Mouse (Mus musculus): Measurements from ENCODE around the gene Arg1. TPM values are rescaled to one million over a fixed set of nuclear protein-coding genes. Genes with fewer than 3 reads are reported as not detected.

Gene Arg1
- total and polyA plus RNA-seq, 2 experiments from 2014 or later: 3.0 to 3.9 TPM

GRCm38 (mm10) chr10:24950223-24950622 lies 22.9 kb upstream of the Arg1 start:
- no peak overlapping the region for H3K4me3 ChIP-seq (ENCODE audit: low read length)
- H3K4me2 ChIP-seq (ENCODE audit: low read depth, low read length): no peak overlapping the region
- no peak overlapping the region for H3K9ac ChIP-seq (replicated peaks; ENCODE audit: low read length)
- H3K27ac ChIP-seq: no peak overlapping the region
- H3K4me1 ChIP-seq (ENCODE audit: insufficient read depth, low read length): no peaks in the 10 kb centered on the region
- no peaks in the 10 kb centered on the region for H3K27me3 ChIP-seq (ENCODE audit: insufficient read depth, low read length)
- H3K36me3 ChIP-seq (ENCODE audit: insufficient read depth, low read length): no peaks in the 10 kb centered on the region
- H3K9me3 ChIP-seq (ENCODE audit: low read length): no peaks in the 10 kb centered on the region
- no peak for ATAC-seq
- no peak for TF ChIP-seq CTCF (IDR thresholded peaks at IDR 0.05; ENCODE audit: low read depth)
- WGBS: 83% methylated on average over 4 of the region's 4 CpGs
- DNase-seq (ENCODE audit: low spot score): no peak

GRCm38 (mm10) chr10:24948278-24948677 lies 21.0 kb upstream of the Arg1 start:
- Histone ChIP-seq H3K36me3 (ENCODE audit: insufficient read depth, low read length) (no peaks in the 10 kb centered on the region), H3K9ac (replicated peaks; ENCODE audit: low read length) (no peak overlapping the region), H3K4me3 (ENCODE audit: low read length) (no peak overlapping the region), H3K27me3 (ENCODE audit: insufficient read depth, low read length) (no peaks in the 10 kb centered on the region), H3K9me3 (ENCODE audit: low read length) (no peaks in the 10 kb centered on the region), H3K4me2 (ENCODE audit: low read depth, low read length) (no peak overlapping the region), H3K27ac (no peak overlapping the region), H3K4me1 (ENCODE audit: insufficient read depth, low read length) (no peaks in the 10 kb centered on the region)
- WGBS: 86% methylated on average over 8 of the region's 8 CpGs
- DNase-seq (ENCODE audit: low spot score) (no peak), ATAC-seq (no peak)
- TF ChIP-seq CTCF (IDR thresholded peaks at IDR 0.05; ENCODE audit: low read depth): no peak

- Histone ChIP-seq H3K4me2 (ENCODE audit: low read depth, low read length) (no peak overlapping the region), H3K4me1 (ENCODE audit: insufficient read depth, low read length) (no peaks in the 10 kb centered on the region), H3K36me3 (ENCODE audit: insufficient read depth, low read length) (no peaks in the 10 kb centered on the region), H3K9ac (replicated peaks; ENCODE audit: low read length) (no peak overlapping the region), H3K27me3 (ENCODE audit: insufficient read depth, low read length) (no peaks in the 10 kb centered on the region), H3K9me3 (ENCODE audit: low read length) (no peaks in the 10 kb centered on the region), H3K4me3 (ENCODE audit: low read length) (no peak overlapping the region), H3K27ac (no peak overlapping the region)
- DNase-seq (ENCODE audit: low spot score) (no peak), ATAC-seq (no peak)
- TF ChIP-seq CTCF (IDR thresholded peaks at IDR 0.05; ENCODE audit: low read depth): no peak
- 85% methylated on average over 3 of the region's 3 CpGs for WGBS
These were observed 20.6 kb upstream of the Arg1 start for GRCm38 (mm10) chr10:24947871-24948270.

- no peaks in the 10 kb centered on the region for H3K27me3 ChIP-seq (ENCODE audit: insufficient read depth, low read length)
- ATAC-seq (no peak), DNase-seq (ENCODE audit: low spot score) (no peak)
- H3K9me3 ChIP-seq (ENCODE audit: low read length): no peaks in the 10 kb centered on the region
- H3K4me3 ChIP-seq (ENCODE audit: low read length): no peak overlapping the region
- H3K4me2 ChIP-seq (ENCODE audit: low read depth, low read length): no peak overlapping the region
- H3K36me3 ChIP-seq (ENCODE audit: insufficient read depth, low read length): no peaks in the 10 kb centered on the region
- H3K27ac ChIP-seq: no peak overlapping the region
- 87% methylated on average over 6 of the region's 6 CpGs for WGBS
- no peaks in the 10 kb centered on the region for H3K4me1 ChIP-seq (ENCODE audit: insufficient read depth, low read length)
- no peak overlapping the region for H3K9ac ChIP-seq (replicated peaks; ENCODE audit: low read length)
- TF ChIP-seq CTCF (IDR thresholded peaks at IDR 0.05; ENCODE audit: low read depth): no peak
These were observed 2.9 kb upstream of the Arg1 start for GRCm38 (mm10) chr10:24930143-24930542.

GRCm38 (mm10) chr10:24928072-24928471 lies 788 bp upstream of the Arg1 start:
- H3K4me2 ChIP-seq (ENCODE audit: low read depth, low read length): no peak overlapping the region
- no peaks in the 10 kb centered on the region for H3K27me3 ChIP-seq (ENCODE audit: insufficient read depth, low read length)
- no peaks in the 10 kb centered on the region for H3K9me3 ChIP-seq (ENCODE audit: low read length)
- no peak for TF ChIP-seq CTCF (IDR thresholded peaks at IDR 0.05; ENCODE audit: low read depth)
- H3K4me1 ChIP-seq (ENCODE audit: insufficient read depth, low read length): no peaks in the 10 kb centered on the region
- no peaks in the 10 kb centered on the region for H3K36me3 ChIP-seq (ENCODE audit: insufficient read depth, low read length)
- DNase-seq (ENCODE audit: low spot score): no peak
- no peak overlapping the region for H3K9ac ChIP-seq (replicated peaks; ENCODE audit: low read length)
- no peak overlapping the region for H3K4me3 ChIP-seq (ENCODE audit: low read length)
- H3K27ac ChIP-seq: no peak overlapping the region
- ATAC-seq: no peak
- 46% methylated on average over 12 of the region's 12 CpGs for WGBS

GRCm38 (mm10) chr10:24926380-24926779 lies 904 bp downstream of the Arg1 start:
- H3K4me1 ChIP-seq (ENCODE audit: insufficient read depth, low read length): no peaks in the 10 kb centered on the region
- H3K9me3 ChIP-seq (ENCODE audit: low read length): no peaks in the 10 kb centered on the region
- TF ChIP-seq CTCF (IDR thresholded peaks at IDR 0.05; ENCODE audit: low read depth): no peak
- no peak overlapping the region for H3K4me3 ChIP-seq (ENCODE audit: low read length)
- WGBS: 31% methylated on average over 10 of the region's 10 CpGs
- H3K27ac ChIP-seq: no peak overlapping the region
- DNase-seq (ENCODE audit: low spot score) (peak; percentile 65), ATAC-seq (peak; percentile 71)
- H3K36me3 ChIP-seq (ENCODE audit: insufficient read depth, low read length): no peaks in the 10 kb centered on the region
- H3K9ac ChIP-seq (replicated peaks; ENCODE audit: low read length): no peak overlapping the region
- H3K4me2 ChIP-seq (ENCODE audit: low read depth, low read length): no peak overlapping the region
- H3K27me3 ChIP-seq (ENCODE audit: insufficient read depth, low read length): no peaks in the 10 kb centered on the region

- ATAC-seq: no peak
- no peaks in the 10 kb centered on the region for H3K27me3 ChIP-seq (ENCODE audit: insufficient read depth, low read length)
- H3K4me3 ChIP-seq (ENCODE audit: low read length): no peak overlapping the region
- TF ChIP-seq CTCF (IDR thresholded peaks at IDR 0.05; ENCODE audit: low read depth): no peak
- no peaks in the 10 kb centered on the region for H3K36me3 ChIP-seq (ENCODE audit: insufficient read depth, low read length)
- no peak overlapping the region for H3K4me2 ChIP-seq (ENCODE audit: low read depth, low read length)
- 77% methylated on average over 3 of the region's 3 CpGs for whole genome bisulfite sequencing
- H3K4me1 ChIP-seq (ENCODE audit: insufficient read depth, low read length): no peaks in the 10 kb centered on the region
- no peaks in the 10 kb centered on the region for H3K9me3 ChIP-seq (ENCODE audit: low read length)
- no peak overlapping the region for H3K27ac ChIP-seq
- H3K9ac ChIP-seq (replicated peaks; ENCODE audit: low read length): no peak overlapping the region
- DNase-seq (ENCODE audit: low spot score): no peak
These were observed 3.0 kb downstream of the Arg1 start for GRCm38 (mm10) chr10:24924296-24924695.
